Mouse (Mus musculus) embryonic facial prominence, embryonic 12.5 days (tissue): ENCODE measurements around the gene Fbxw27. TPM values are rescaled to one million over a fixed set of nuclear protein-coding genes. Genes with fewer than 3 reads are reported as not detected.
"Not testable (repeated sequence)": the region's sequence is repeated elsewhere in the genome, so short reads cannot be mapped to it uniquely, and the experiment has no call there.

Source experiments
- ATAC-seq: fragments of 200-750 bp; cut with Nextera tagmentation; 2 replicates; pipeline ENCODE4 v1.8.0; 2017; ENCODE audit not compliant: insufficient number of reproducible peaks, insufficient read depth, low FRiP score, low TSS enrichment
- H3K27ac ChIP-seq: fragments of 300-500 bp; sonication (generic); 2 replicates; pipeline ENCODE4 v1.5.1; 2016; ENCODE audit warnings: mild to moderate bottlenecking
- H3K27me3 ChIP-seq: fragments of 300-500 bp; sonication (generic); 2 replicates; pipeline ENCODE4 v1.6.1; 2016; ENCODE audit warnings: mild to moderate bottlenecking, moderate library complexity
- H3K36me3 ChIP-seq: fragments of 300-500 bp; sonication (generic); 2 replicates; pipeline ENCODE4 v1.6.1; 2016; ENCODE audit warnings: mild to moderate bottlenecking
- H3K4me1 ChIP-seq: fragments of 300-500 bp; sonication (generic); 2 replicates; pipeline ENCODE4 v1.6.1; 2016
- H3K4me2 ChIP-seq: fragments of 300-500 bp; sonication (generic); replicated peaks from 2 replicates; pipeline ENCODE4 v1.6.1; 2016; ENCODE audit warnings: mild to moderate bottlenecking, moderate library complexity
- H3K4me3 ChIP-seq: fragments of 300-500 bp; sonication (generic); 2 replicates; pipeline ENCODE4 v1.5.1; 2016; ENCODE audit warnings: mild to moderate bottlenecking
- H3K9ac ChIP-seq: fragments of 300-500 bp; sonication (generic); 2 replicates; pipeline ENCODE4 v1.6.1; 2016; ENCODE audit warnings: mild to moderate bottlenecking, moderate library complexity
- H3K9me3 ChIP-seq: fragments of 300-500 bp; sonication (generic); 2 replicates; pipeline ENCODE4 v1.6.1; 2016; ENCODE audit warnings: mild to moderate bottlenecking, moderate library complexity
- WGBS: fragments of 180-500 bp; shearing (Covaris S2); methylation state at CpG from one replicate; pipeline ENCODE4 v1.1.7; 2016; 5-methylcytosine and 5-hydroxymethylcytosine counted together
- polyA plus RNA-seq: library from polyadenylated mRNA; unstranded; fragments of >200 nt; fragmentation: Nextera tagmentation; extraction: Ambion mirVana; gene quantifications from 2 replicates; pipeline ENCODE4 v1.2.1, GENCODE M21; 2016

Gene Fbxw27
- polyA plus RNA-seq, 1 experiment from 2014 or later: not detected

GRCm38 (mm10) chr9:109798051-109798450 is 7.6 kb upstream of the Fbxw27 start:
- no peaks in the 10 kb centered on the region for H3K9me3 ChIP-seq
- H3K36me3 ChIP-seq: no peaks in the 10 kb centered on the region
- H3K9ac ChIP-seq: no peak overlapping the region
- no peak for ATAC-seq
- WGBS: 79% methylated on average over 1 of the region's 1 CpGs
- H3K27me3 ChIP-seq: no peaks in the 10 kb centered on the region
- no peaks in the 10 kb centered on the region for H3K4me1 ChIP-seq
- no peak overlapping the region for H3K4me2 ChIP-seq
- no peak overlapping the region for H3K4me3 ChIP-seq
- H3K27ac ChIP-seq: no peak overlapping the region

- Histone ChIP-seq H3K9me3 (no peaks in the 10 kb centered on the region), H3K9ac (no peak overlapping the region), H3K4me1 (no peaks in the 10 kb centered on the region), H3K4me2 (no peak overlapping the region), H3K36me3 (no peaks in the 10 kb centered on the region), H3K4me3 (no peak overlapping the region), H3K27ac (no peak overlapping the region), H3K27me3 (no peaks in the 10 kb centered on the region)
- WGBS: 68% methylated on average over 2 of the region's 2 CpGs
- ATAC-seq: no peak
These were observed 5.3 kb upstream of the Fbxw27 start for GRCm38 (mm10) chr9:109795811-109796210.

- Histone ChIP-seq H3K9ac (no peak overlapping the region), H3K36me3 (no peaks in the 10 kb centered on the region), H3K27ac (no peak overlapping the region), H3K4me3 (no peak overlapping the region), H3K27me3 (no peaks in the 10 kb centered on the region), H3K4me2 (no peak overlapping the region), H3K9me3 (no peaks in the 10 kb centered on the region), H3K4me1 (no peaks in the 10 kb centered on the region)
- no peak for ATAC-seq
- 77% methylated on average over 2 of the region's 2 CpGs for WGBS
These were observed 4.8 kb upstream of the Fbxw27 start for GRCm38 (mm10) chr9:109795221-109795620.

- WGBS: 69% methylated on average over 1 of the region's 1 CpGs
- not testable (repeated sequence) for H3K27me3 ChIP-seq, H3K36me3 ChIP-seq, H3K4me1 ChIP-seq, H3K9me3 ChIP-seq, H3K4me2 ChIP-seq, ATAC-seq, H3K4me3 ChIP-seq, H3K9ac ChIP-seq, H3K27ac ChIP-seq
These were observed 23.6 kb downstream of the Fbxw27 start for GRCm38 (mm10) chr9:109766841-109767240.

- H3K4me1 ChIP-seq, ATAC-seq, H3K36me3 ChIP-seq, H3K4me2 ChIP-seq, H3K4me3 ChIP-seq, H3K9ac ChIP-seq, H3K27ac ChIP-seq, H3K27me3 ChIP-seq, H3K9me3 ChIP-seq: not testable (repeated sequence)
- 88% methylated on average over 3 of the region's 3 CpGs for WGBS
These were observed 44.5 kb downstream of the Fbxw27 start, which contains the start of gene Fbxw26 for GRCm38 (mm10) chr9:109745989-109746388. Gene Fbxw26, minus strand, starts transcription at chr9:109746089.

Other genes starting within 250 kb of the Fbxw27 start
- not detected in 2 replicates for gene Fbxw15, start 222.4 kb downstream of the Fbxw27 start, polyA plus RNA-seq
- gene Fbxw24, start 164.6 kb downstream of the Fbxw27 start, polyA plus RNA-seq: not detected in 2 replicates
- not detected in 2 replicates for gene Fbxw25, start 126.0 kb downstream of the Fbxw27 start, polyA plus RNA-seq
- gene Fbxw18, start 88.0 kb downstream of the Fbxw27 start, polyA plus RNA-seq: 0.14 TPM in 1 of 2 replicates, not detected in the other
- gene Fbxw26, start 44.6 kb downstream of the Fbxw27 start, polyA plus RNA-seq: not detected in 2 replicates
- not detected in 2 replicates for gene Spink8, start 21.6 kb upstream of the Fbxw27 start, polyA plus RNA-seq
- 75.1 and 79.7 TPM in 2 replicates for gene Nme6, start 42.1 kb upstream of the Fbxw27 start, polyA plus RNA-seq
- 1.9 TPM in 2 replicates for gene Camp, start 58.9 kb upstream of the Fbxw27 start, polyA plus RNA-seq
- gene Cdc25a, start 84.9 kb upstream of the Fbxw27 start, polyA plus RNA-seq: 51.7 and 52.3 TPM in 2 replicates
- 60.9 and 66.5 TPM in 2 replicates for gene Map4, start 140.8 kb upstream of the Fbxw27 start, polyA plus RNA-seq